Mouse (Mus musculus): Measurements from ENCODE around the gene Iqcf1. TPM values are rescaled to one million over a fixed set of nuclear protein-coding genes. Genes with fewer than 3 reads are reported as not detected.

Gene Iqcf1
- total RNA-seq (2023) = not detected

DNA sequence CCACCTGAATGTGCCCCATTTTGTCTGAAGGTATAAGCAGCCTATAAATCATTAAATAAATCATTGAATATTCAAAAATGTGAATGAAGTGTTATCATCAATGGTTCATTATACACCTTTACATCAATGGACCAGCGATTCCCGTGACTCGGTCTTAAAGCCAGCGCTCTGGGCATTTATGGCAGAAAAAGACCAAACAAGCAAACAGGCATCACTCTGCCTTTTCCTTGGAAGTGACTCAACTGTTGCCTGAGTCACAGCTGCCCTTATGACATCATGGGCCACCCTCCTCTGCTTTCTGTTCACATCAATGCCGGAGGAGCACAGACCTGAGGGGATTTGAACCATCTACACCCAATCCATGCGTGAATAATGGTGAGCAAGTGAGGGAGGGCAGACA, at the start of gene Iqcf1:
TSS of gene Iqcf1 (plus strand) at position 301 of the 400 bp plus-strand sequence.

GRCm38 (mm10) chr9:106453271-106454070, 46.3 kb upstream of the Iqcf1 start, which contains the start of gene Pcbp4:
TSS of gene Pcbp4 (plus strand) at chr9:106453291.

GRCm38 (mm10) chr9:106465571-106466200, 34.1 kb upstream of the Iqcf1 start, which contains the start of gene Gpr62:
TSS of gene Gpr62 (minus strand) at chr9:106465938.

DNA sequence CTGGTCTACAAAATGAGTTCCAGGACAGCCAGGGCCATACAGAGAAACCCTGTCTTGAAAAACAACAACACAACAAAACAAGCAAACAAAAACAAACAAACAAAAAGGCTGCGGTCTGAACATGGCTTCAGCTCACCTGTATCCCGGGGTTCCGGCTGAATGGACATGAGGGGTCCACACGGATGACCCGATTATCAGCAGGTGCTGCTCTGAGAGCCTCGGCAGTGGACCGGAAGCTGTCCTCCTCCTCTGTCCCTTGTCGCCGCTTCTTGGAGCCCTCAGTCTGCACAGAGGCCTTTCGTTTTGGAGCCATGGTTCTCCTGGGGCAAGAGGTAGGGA, 24.1 kb upstream of the Iqcf1 start, which contains the start of gene Rrp9:
TSS of gene Rrp9 (plus strand) at position 301 of the 339 bp plus-strand sequence.

DNA sequence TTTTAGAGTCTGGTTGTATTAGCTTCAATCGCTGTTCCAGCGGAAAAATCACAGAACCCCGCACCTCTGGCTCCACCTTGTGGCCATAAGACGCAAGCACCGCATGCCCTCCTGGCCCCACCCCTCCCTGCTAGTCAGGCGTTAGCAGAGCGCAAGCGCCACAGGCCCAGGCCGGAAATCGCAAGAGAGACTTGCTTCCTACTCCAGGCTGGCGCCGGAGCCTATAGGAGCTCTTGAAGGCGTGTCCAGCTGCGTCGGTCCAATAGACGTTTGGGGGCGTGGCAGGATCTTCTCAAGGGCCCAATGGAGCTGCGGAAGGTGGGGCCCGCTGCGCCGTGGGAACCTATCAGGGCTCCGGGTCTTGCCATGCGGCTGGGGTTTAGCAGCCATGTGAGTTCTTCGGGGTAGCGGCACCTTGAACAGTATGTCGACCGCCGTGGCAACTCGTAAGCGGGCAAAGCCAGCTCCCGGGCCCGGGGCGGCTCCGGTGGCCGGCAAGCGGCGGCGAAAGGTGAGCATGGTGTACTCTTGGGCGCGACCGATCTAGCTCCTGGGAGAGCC, 22.8 kb upstream of the Iqcf1 start, which contains the start of gene Parp3:
TSS of gene Parp3 (minus strand) at position 26 of the 561 bp plus-strand sequence.

DNA sequence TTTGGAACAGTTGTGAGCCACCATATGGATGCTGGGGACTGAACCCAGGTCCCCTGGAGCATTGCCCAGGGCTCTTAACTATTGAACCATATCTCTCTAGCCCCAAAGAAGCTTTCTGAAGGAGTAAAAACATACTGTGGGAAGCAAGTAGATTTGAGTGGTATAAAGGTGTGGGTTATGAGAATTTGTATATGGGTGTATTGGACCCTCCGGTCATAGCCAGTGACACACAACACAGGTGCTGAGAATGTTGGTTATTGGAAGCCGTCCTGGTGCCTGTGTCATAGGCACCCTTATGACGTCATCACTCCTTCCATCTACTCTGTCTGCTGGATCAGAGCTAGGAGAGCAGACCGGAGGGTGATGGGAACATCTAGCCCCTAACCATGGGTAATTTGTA, 14.5 kb downstream of the Iqcf1 start, which contains the start of gene Iqcf5:
TSS of gene Iqcf5 (plus strand) at position 301 of the 400 bp plus-strand sequence.

Other genes starting within 250 kb of the Iqcf1 start
- 3.0 TPM for gene Poc1a, start 218.9 kb upstream of the Iqcf1 start, total RNA-seq (2023)
- gene Dusp7, start 131.3 kb upstream of the Iqcf1 start, total RNA-seq (2023) = 28.0 TPM
- gene Rpl29, start 70.5 kb upstream of the Iqcf1 start, total RNA-seq (2023) = 867 TPM
- 12.5 TPM for gene Acy1, start 61.6 kb upstream of the Iqcf1 start, total RNA-seq (2023)
- 2.5 TPM for gene Abhd14b, start 52.5 kb upstream of the Iqcf1 start, total RNA-seq (2023)
- gene Abhd14a, start 52.3 kb upstream of the Iqcf1 start, total RNA-seq (2023) = 12.2 TPM
- 5.0 TPM for gene Pcbp4, start 46.7 kb upstream of the Iqcf1 start, total RNA-seq (2023)
- not detected for gene Gpr62, start 34.0 kb upstream of the Iqcf1 start, total RNA-seq (2023)
- 86.5 TPM for gene Rrp9, start 24.0 kb upstream of the Iqcf1 start, total RNA-seq (2023)
- gene Parp3, start 23.0 kb upstream of the Iqcf1 start, total RNA-seq (2023) = 35.9 TPM
- gene Iqcf5, start 14.6 kb downstream of the Iqcf1 start, total RNA-seq (2023) = not detected
- not detected for gene Iqcf3, start 61.7 kb downstream of the Iqcf1 start, total RNA-seq (2023)
- not detected for gene Iqcf4, start 71.0 kb downstream of the Iqcf1 start, total RNA-seq (2023)
- not detected for gene Iqcf6, start 126.6 kb downstream of the Iqcf1 start, total RNA-seq (2023)
- gene Grm2, start 156.1 kb downstream of the Iqcf1 start, total RNA-seq (2023) = not detected
- 59.8 TPM for gene Tex264, start 186.0 kb downstream of the Iqcf1 start, total RNA-seq (2023)

Measured in CD8-positive naive resting alpha-beta T cell, adult 57 days (primary cell).